Mouse (Mus musculus): Measurements from ENCODE around the gene Hint1. TPM values are rescaled to one million over a fixed set of nuclear protein-coding genes. Genes with fewer than 3 reads are reported as not detected.

Gene Hint1
- polyA plus RNA-seq, 1 experiment from 2014 or later, result 971 TPM

GRCm38 (mm10) chr11:54865330-54866085 is 675 bp upstream of the Hint1 start:
- no peak for ATAC-seq
- Histone ChIP-seq H3K27ac (peak overlapping the region; percentile 89), H3K4me3 (peak overlapping the region; percentile 86), H3K4me1 (peaks cover 34% of the 10 kb centered on the region), H3K36me3 (ENCODE audit: poor library complexity, severe bottlenecking) (peaks cover 15% of the 10 kb centered on the region), H3K27me3 (no peaks in the 10 kb centered on the region), H3K9ac (peak overlapping the region; percentile 98), H3K4me2 (peak overlapping the region; percentile 73), H3K9me3 (replicated peaks) (no peaks in the 10 kb centered on the region)
- 75% methylated on average over 6 of the region's 6 CpGs for WGBS

- Histone ChIP-seq H3K4me1 (peaks cover 27% of the 10 kb centered on the region), H3K9ac (peak overlapping the region; percentile 98), H3K36me3 (ENCODE audit: poor library complexity, severe bottlenecking) (peaks cover 30% of the 10 kb centered on the region), H3K27me3 (no peaks in the 10 kb centered on the region), H3K4me2 (peak overlapping the region; percentile 73), H3K4me3 (peak overlapping the region; percentile 86), H3K27ac (peak overlapping the region; percentile 89), H3K9me3 (replicated peaks) (no peaks in the 10 kb centered on the region)
- peak; percentile 1; the same call in 1 of the 2 replicates for ATAC-seq
- 3% methylated on average over 5 of the region's 5 CpGs for WGBS
Measured at GRCm38 (mm10) chr11:54867049-54867385, 834 bp downstream of the Hint1 start.

- WGBS, result 91% methylated on average over 3 of the region's 3 CpGs
- H3K4me1 ChIP-seq, result peaks cover 27% of the 10 kb centered on the region
- H3K9me3 ChIP-seq (replicated peaks), result no peaks in the 10 kb centered on the region
- no peak for ATAC-seq
- peak overlapping the region; percentile 86 for H3K4me3 ChIP-seq
- H3K27ac ChIP-seq, result no peak overlapping the region
- H3K9ac ChIP-seq, result no peak overlapping the region
- H3K4me2 ChIP-seq, result peak overlapping the region; percentile 73
- H3K36me3 ChIP-seq (ENCODE audit: poor library complexity, severe bottlenecking), result peaks cover 39% of the 10 kb centered on the region
- no peaks in the 10 kb centered on the region for H3K27me3 ChIP-seq
Measured at GRCm38 (mm10) chr11:54867903-54868434, 1.8 kb downstream of the Hint1 start.

GRCm38 (mm10) chr11:54868445-54868844 is 2.3 kb downstream of the Hint1 start:
- H3K9ac ChIP-seq, result no peak overlapping the region
- no peak for ATAC-seq

GRCm38 (mm10) chr11:54869318-54869717 is 3.1 kb downstream of the Hint1 start:
- Histone ChIP-seq H3K4me2 (peak overlapping the region; percentile 73; the same call in 1 of the 2 replicates), H3K9ac (0 out of 2 replicates have a peak overlapping the region, but pooled peaks have one; percentile 3), H3K4me3 (no peak overlapping the region), H3K27ac (no peak overlapping the region), H3K4me1 (peaks cover 27% of the 10 kb centered on the region), H3K9me3 (replicated peaks) (no peaks in the 10 kb centered on the region), H3K27me3 (no peaks in the 10 kb centered on the region), H3K36me3 (ENCODE audit: poor library complexity, severe bottlenecking) (peaks cover 52% of the 10 kb centered on the region)
- WGBS, result 86% methylated on average over 3 of the region's 3 CpGs
- ATAC-seq, result no peak

More at GRCm38 (mm10) chr11:54868445-54868844, 2.3 kb downstream of the Hint1 start:
- Histone ChIP-seq H3K9me3 (replicated peaks) (no peaks in the 10 kb centered on the region), H3K27me3 (no peaks in the 10 kb centered on the region), H3K27ac (no peak overlapping the region), H3K36me3 (ENCODE audit: poor library complexity, severe bottlenecking) (peaks cover 43% of the 10 kb centered on the region), H3K4me3 (0 out of 2 replicates have a peak overlapping the region, but pooled peaks have one; percentile 86), H3K4me2 (peak overlapping the region; percentile 73), H3K4me1 (peaks cover 27% of the 10 kb centered on the region)
- whole genome bisulfite sequencing, result 73% methylated on average over 2 of the region's 2 CpGs

GRCm38 (mm10) chr11:54871831-54872537 is 5.8 kb downstream of the Hint1 start:
- 76% methylated on average over 7 of the region's 7 CpGs for WGBS
- no peak overlapping the region for H3K4me3 ChIP-seq
- peaks cover 56% of the 10 kb centered on the region for H3K36me3 ChIP-seq (ENCODE audit: poor library complexity, severe bottlenecking)
- peaks cover 27% of the 10 kb centered on the region for H3K4me1 ChIP-seq
- no peak overlapping the region for H3K4me2 ChIP-seq
- no peak overlapping the region for H3K9ac ChIP-seq
- ATAC-seq, result no peak
- no peaks in the 10 kb centered on the region for H3K9me3 ChIP-seq (replicated peaks)
- no peak overlapping the region for H3K27ac ChIP-seq
- no peaks in the 10 kb centered on the region for H3K27me3 ChIP-seq

GRCm38 (mm10) chr11:54876031-54876430 is 9.8 kb downstream of the Hint1 start:
- Histone ChIP-seq H3K9ac (no peak overlapping the region), H3K27me3 (no peaks in the 10 kb centered on the region), H3K4me3 (no peak overlapping the region), H3K4me1 (no peaks in the 10 kb centered on the region), H3K36me3 (ENCODE audit: poor library complexity, severe bottlenecking) (peaks cover 36% of the 10 kb centered on the region), H3K9me3 (replicated peaks) (no peaks in the 10 kb centered on the region), H3K27ac (no peak overlapping the region), H3K4me2 (no peak overlapping the region)
- WGBS, result 94% methylated on average over 5 of the region's 5 CpGs
- ATAC-seq, result no peak

GRCm38 (mm10) chr11:54878893-54879292 is 12.7 kb downstream of the Hint1 start:
- 88% methylated on average over 6 of the region's 6 CpGs for WGBS
- Histone ChIP-seq H3K27me3 (no peaks in the 10 kb centered on the region), H3K9me3 (replicated peaks) (no peaks in the 10 kb centered on the region), H3K4me2 (no peak overlapping the region), H3K9ac (no peak overlapping the region), H3K27ac (no peak overlapping the region), H3K36me3 (ENCODE audit: poor library complexity, severe bottlenecking) (peaks cover 8% of the 10 kb centered on the region), H3K4me1 (no peaks in the 10 kb centered on the region), H3K4me3 (no peak overlapping the region)
- no peak for ATAC-seq

- ATAC-seq, result peak; percentile 38; the same call in 1 of the 2 replicates
- Histone ChIP-seq H3K9me3 (replicated peaks) (no peaks in the 10 kb centered on the region), H3K4me1 (no peaks in the 10 kb centered on the region), H3K27ac (no peak overlapping the region), H3K4me2 (no peak overlapping the region), H3K4me3 (no peak overlapping the region), H3K36me3 (ENCODE audit: poor library complexity, severe bottlenecking) (peaks cover 3% of the 10 kb centered on the region), H3K27me3 (no peaks in the 10 kb centered on the region), H3K9ac (no peak overlapping the region)
- WGBS, result 46% methylated on average over 4 of the region's 4 CpGs
Measured at GRCm38 (mm10) chr11:54879434-54879833, 13.3 kb downstream of the Hint1 start.

GRCm38 (mm10) chr11:54879922-54880321 is 13.7 kb downstream of the Hint1 start:
- Histone ChIP-seq H3K9me3 (replicated peaks) (no peaks in the 10 kb centered on the region), H3K4me2 (no peak overlapping the region), H3K27ac (no peak overlapping the region), H3K4me1 (no peaks in the 10 kb centered on the region), H3K36me3 (ENCODE audit: poor library complexity, severe bottlenecking) (0 out of 2 replicates have a peak, but pooled peaks cover 2% of the 10 kb centered on the region), H3K4me3 (no peak overlapping the region), H3K9ac (no peak overlapping the region), H3K27me3 (no peaks in the 10 kb centered on the region)
- 86% methylated on average over 10 of the region's 10 CpGs for WGBS
- ATAC-seq, result no peak

GRCm38 (mm10) chr11:54881051-54881474 is 14.9 kb downstream of the Hint1 start:
- H3K4me2 ChIP-seq, result no peak overlapping the region
- no peaks in the 10 kb centered on the region for H3K4me1 ChIP-seq
- H3K36me3 ChIP-seq (ENCODE audit: poor library complexity, severe bottlenecking), result no peaks in the 10 kb centered on the region
- no peak overlapping the region for H3K9ac ChIP-seq
- H3K27me3 ChIP-seq, result no peaks in the 10 kb centered on the region
- no peak overlapping the region for H3K27ac ChIP-seq
- no peaks in the 10 kb centered on the region for H3K9me3 ChIP-seq (replicated peaks)
- ATAC-seq, result no peak
- WGBS, result 9% methylated on average over 2 of the region's 2 CpGs
- H3K4me3 ChIP-seq, result no peak overlapping the region

- Histone ChIP-seq H3K9me3 (replicated peaks) (no peaks in the 10 kb centered on the region), H3K4me3 (no peak overlapping the region), H3K4me2 (no peak overlapping the region), H3K27me3 (no peaks in the 10 kb centered on the region), H3K36me3 (ENCODE audit: poor library complexity, severe bottlenecking) (no peaks in the 10 kb centered on the region), H3K9ac (no peak overlapping the region), H3K27ac (no peak overlapping the region), H3K4me1 (no peaks in the 10 kb centered on the region)
- 52% methylated on average over 8 of the region's 8 CpGs for WGBS
- ATAC-seq, result no peak
Measured at GRCm38 (mm10) chr11:54882671-54883070, 16.5 kb downstream of the Hint1 start.
